Mouse (Mus musculus): ENCODE measurements around the gene Tmem88.
A peak's percentile ranks its signal among the peaks of the same experiment; 100 is the strongest.

Tmem88 gene

GRCm38 (mm10) chr11:69364376-69364775 is 33.7 kb downstream of the Tmem88 start:
- DNase-seq (ENCODE audit: low read depth, low spot score), result no peak

GRCm38 (mm10) chr11:69362479-69362878 is 35.6 kb downstream of the Tmem88 start:
- DNase-seq (ENCODE audit: low read depth, low spot score), result peak; percentile 89

GRCm38 (mm10) chr11:69362021-69362420 is 36.0 kb downstream of the Tmem88 start:
- DNase-seq (ENCODE audit: low read depth, low spot score), result no peak

- DNase-seq (ENCODE audit: low read depth, low spot score), result no peak
Observed at GRCm38 (mm10) chr11:69357690-69358089, 40.3 kb downstream of the Tmem88 start.

GRCm38 (mm10) chr11:69356544-69356943 is 41.5 kb downstream of the Tmem88 start:
- DNase-seq (ENCODE audit: low read depth, low spot score), result no peak

All from 3T3-L1 (cell line).